Mouse (Mus musculus): ENCODE results near the gene Dydc2. TPM values are rescaled to one million over a fixed set of nuclear protein-coding genes. Genes with fewer than 3 reads are reported as not detected.
A peak's percentile ranks its signal among the peaks of the same experiment; 100 is the strongest.

Dydc2 gene
- polyA plus RNA-seq, 1 experiment = not detected

DNA sequence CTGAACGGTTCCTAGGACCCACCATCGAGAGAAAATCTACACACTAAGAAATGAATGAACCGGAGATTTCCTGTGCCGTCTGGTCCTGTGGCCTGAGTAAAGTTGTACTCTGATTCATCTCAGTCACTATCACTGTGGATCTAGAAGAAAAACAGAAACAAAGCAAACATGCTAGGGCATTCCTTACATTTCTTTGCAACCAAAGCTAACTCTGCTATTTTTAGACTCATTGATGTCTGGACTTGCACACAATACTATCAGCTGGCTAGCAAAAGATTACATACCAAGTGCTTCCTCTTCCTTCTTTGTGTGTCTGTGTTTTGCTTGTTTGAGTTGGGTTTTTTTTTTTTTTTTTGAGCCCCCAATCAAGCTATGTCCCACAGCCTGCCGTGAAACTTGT, 51.5 kb downstream of the Dydc2 start:
- TF ChIP-seq GATA1 (IDR thresholded peaks at IDR 0.05; ENCODE audit: borderline replicate concordance, low read length) (no peak), FLI1 (IDR thresholded peaks at IDR 0.05; ENCODE audit: low read length) (no peak)

DNA sequence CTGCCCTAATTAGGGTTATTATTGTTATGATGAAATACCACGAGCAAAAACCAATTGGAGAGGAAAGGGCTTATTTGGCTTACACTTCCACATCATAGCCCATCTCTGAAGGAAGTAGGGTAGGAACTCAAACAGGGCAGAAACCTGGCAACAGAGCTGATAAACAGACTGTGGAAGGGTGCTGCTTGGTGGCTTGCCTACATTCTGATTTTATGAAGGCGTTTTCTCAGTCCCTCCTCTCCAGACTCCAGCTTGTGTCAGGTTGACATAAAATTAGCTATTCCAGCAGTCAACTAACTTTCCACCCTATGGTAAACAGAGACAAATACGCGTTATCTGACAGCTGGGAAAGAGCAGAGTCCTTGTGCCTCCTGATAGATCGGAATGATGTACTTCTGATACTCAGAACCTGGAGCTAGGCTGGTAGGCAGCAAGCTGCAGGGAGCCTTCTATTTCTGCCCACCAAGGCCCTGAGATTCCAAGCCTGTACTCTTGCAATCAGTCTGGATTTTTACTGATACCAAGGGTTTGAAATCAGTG, 54.2 kb downstream of the Dydc2 start:
- TF ChIP-seq GATA1 (IDR thresholded peaks at IDR 0.05; ENCODE audit: borderline replicate concordance, low read length) (no peak), FLI1 (IDR thresholded peaks at IDR 0.05; ENCODE audit: low read length) (no peak)

More for the DNA sequence above, 51.5 kb downstream of the Dydc2 start:
- Histone ChIP-seq H3K4me3 (replicated peaks) (peak overlapping the region; percentile 66), H3K9me3 (no peaks in the 10 kb centered on the region), H3K4me1 (peaks cover 39% of the 10 kb centered on the region), H3K27me3 (replicated peaks) (no peaks in the 10 kb centered on the region), H3K36me3 (replicated peaks; ENCODE audit: low read length) (no peaks in the 10 kb centered on the region)

DNA sequence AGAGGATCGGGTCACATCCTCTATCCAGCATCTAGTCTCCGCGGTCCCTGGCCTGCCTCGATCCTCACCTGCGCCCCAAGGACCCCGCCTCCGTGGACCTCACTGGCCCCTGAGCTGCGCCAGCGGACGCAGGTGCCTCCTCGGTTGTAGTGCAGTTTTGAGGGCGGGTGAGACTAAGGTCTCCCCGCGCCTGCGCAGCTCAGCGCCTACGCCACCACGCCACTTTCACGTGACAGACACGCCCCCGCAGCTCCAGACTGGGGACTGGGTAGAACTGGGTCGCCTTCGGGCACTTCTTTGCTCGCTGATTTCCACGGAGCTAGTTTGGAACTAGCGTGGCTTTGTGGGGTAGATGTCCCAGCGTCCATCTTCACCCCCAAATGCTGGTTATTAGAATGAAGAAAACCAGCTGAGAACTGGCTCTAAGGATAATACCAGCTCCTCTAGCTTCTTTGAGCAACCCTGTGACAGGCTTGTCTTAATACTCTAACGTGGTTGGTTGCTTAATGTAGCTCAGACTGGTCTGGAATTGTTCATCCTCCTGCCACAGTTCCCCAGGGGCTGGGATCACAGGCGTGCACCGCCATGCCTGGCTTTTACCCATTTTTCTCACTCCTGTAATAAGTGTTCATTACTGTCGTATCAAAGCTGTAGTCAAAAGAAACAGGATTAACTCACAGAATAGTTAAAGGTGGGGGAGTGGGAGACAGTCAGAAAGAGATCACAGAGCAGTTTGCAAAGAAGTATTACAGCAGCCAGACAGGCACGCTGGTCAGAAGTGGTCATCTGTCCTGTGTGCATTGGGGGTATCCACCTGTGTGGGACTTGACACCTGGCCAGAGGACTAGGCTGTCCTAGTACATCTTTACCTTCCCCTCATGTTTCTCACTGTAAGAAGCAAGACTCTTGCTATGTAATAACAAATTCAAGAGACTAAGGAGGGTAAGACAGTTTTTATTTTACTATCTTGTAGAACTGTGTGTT, 55.1 kb downstream of the Dydc2 start, which contains the start of gene Fam213a:
Gene Fam213a, minus strand, starts transcription at position 159 of the 984 bp plus-strand sequence.
- peaks cover 39% of the 10 kb centered on the region for H3K4me1 ChIP-seq
- peak within 1 kb of the TSS; percentile 96 for H3K4me3 ChIP-seq (replicated peaks)
- H3K36me3 ChIP-seq (replicated peaks; ENCODE audit: low read length) = peaks cover 3% of the 10 kb centered on the region
- no peaks in the 10 kb centered on the region for H3K9me3 ChIP-seq
- no peaks in the 10 kb centered on the region for H3K27me3 ChIP-seq (replicated peaks)
- TF ChIP-seq GATA1 (IDR thresholded peaks at IDR 0.05; ENCODE audit: borderline replicate concordance, low read length) = no peak
- TF ChIP-seq FLI1 (IDR thresholded peaks at IDR 0.05; ENCODE audit: low read length) = no peak

More for the DNA sequence above, 54.2 kb downstream of the Dydc2 start:
- H3K36me3 ChIP-seq (replicated peaks; ENCODE audit: low read length) = peaks cover 3% of the 10 kb centered on the region
- no peak overlapping the region for H3K4me3 ChIP-seq (replicated peaks)
- H3K27me3 ChIP-seq (replicated peaks) = no peaks in the 10 kb centered on the region
- H3K9me3 ChIP-seq = no peaks in the 10 kb centered on the region
- H3K4me1 ChIP-seq = peaks cover 39% of the 10 kb centered on the region

DNA sequence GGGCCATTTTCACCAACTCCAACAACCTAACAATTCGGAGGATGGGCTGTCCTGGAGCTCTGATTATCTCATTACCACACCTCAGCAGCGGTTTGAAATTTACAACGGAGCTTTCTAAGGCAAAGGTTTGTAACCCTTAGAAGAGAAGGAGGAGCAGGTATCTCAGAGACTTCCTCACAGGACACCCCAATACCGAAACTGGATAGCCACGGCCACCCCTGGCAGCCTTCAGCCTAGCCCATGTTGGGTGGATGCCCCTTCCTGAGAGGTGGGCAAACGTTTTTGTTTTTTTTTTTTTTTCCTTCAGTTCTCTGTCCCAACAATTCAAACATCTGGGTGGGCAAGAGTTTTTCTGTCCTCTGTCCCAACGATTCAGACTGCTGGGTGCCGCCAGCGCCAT, 55.9 kb downstream of the Dydc2 start:
- Histone ChIP-seq H3K36me3 (replicated peaks; ENCODE audit: low read length) (peaks cover 6% of the 10 kb centered on the region), H3K27me3 (replicated peaks) (no peaks in the 10 kb centered on the region), H3K9me3 (no peaks in the 10 kb centered on the region), H3K4me3 (replicated peaks) (peak overlapping the region; percentile 96), H3K4me1 (peaks cover 37% of the 10 kb centered on the region)
- no peak for TF ChIP-seq FLI1 (IDR thresholded peaks at IDR 0.05; ENCODE audit: low read length)
- TF ChIP-seq GATA1 (IDR thresholded peaks at IDR 0.05; ENCODE audit: borderline replicate concordance, low read length) = no peak

DNA sequence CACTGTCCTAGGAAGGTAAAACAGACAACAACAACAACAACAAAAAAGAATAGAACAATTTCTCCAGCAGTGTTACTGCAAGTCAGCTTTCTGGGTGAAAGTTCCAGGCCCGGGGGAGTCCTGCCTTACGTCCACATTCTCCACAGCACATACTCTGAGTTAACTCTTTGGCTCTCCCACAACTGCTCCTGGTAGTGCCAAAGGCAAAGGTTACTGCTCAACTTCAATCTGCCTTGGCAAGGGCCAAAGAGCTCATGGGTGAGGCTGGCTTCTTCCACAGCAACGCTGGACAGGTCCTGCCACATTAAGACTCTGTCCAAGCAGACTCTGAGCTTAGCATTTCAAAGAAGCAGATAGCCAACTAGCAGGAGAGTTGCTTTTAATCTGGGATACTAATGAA, 57.1 kb downstream of the Dydc2 start:
- no peak overlapping the region for H3K4me3 ChIP-seq (replicated peaks)
- H3K4me1 ChIP-seq = peaks cover 35% of the 10 kb centered on the region
- peaks cover 6% of the 10 kb centered on the region for H3K36me3 ChIP-seq (replicated peaks; ENCODE audit: low read length)
- H3K27me3 ChIP-seq (replicated peaks) = no peaks in the 10 kb centered on the region
- TF ChIP-seq GATA1 (IDR thresholded peaks at IDR 0.05; ENCODE audit: borderline replicate concordance, low read length) (no peak), FLI1 (IDR thresholded peaks at IDR 0.05; ENCODE audit: low read length) (no peak)
- H3K9me3 ChIP-seq = no peaks in the 10 kb centered on the region

DNA sequence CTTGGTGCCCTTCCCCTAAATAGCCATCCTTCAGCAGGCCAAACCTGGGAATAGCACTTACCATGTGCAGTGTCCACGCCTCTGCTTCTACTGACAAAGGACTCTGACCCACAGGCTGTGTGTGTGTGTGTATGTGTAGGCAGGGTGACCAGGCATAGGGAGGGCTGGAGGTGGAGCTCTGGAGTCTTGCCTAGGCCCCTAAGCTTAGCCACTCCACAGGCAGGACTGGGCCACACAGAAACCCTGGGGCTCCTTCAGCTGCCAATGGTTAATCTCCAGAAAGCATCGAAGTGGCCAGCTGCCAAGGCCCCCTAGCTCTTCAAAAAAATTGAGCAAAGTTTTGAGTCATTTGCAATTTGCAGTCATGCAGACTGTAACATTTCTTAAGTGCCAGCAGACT, 60.9 kb downstream of the Dydc2 start:
- peaks cover 15% of the 10 kb centered on the region for H3K36me3 ChIP-seq (replicated peaks; ENCODE audit: low read length)
- no peak overlapping the region for H3K4me3 ChIP-seq (replicated peaks)
- H3K4me1 ChIP-seq = peaks cover 35% of the 10 kb centered on the region
- no peak for TF ChIP-seq GATA1 (IDR thresholded peaks at IDR 0.05; ENCODE audit: borderline replicate concordance, low read length)
- no peak for TF ChIP-seq FLI1 (IDR thresholded peaks at IDR 0.05; ENCODE audit: low read length)
- no peaks in the 10 kb centered on the region for H3K27me3 ChIP-seq (replicated peaks)
- H3K9me3 ChIP-seq = no peaks in the 10 kb centered on the region

DNA sequence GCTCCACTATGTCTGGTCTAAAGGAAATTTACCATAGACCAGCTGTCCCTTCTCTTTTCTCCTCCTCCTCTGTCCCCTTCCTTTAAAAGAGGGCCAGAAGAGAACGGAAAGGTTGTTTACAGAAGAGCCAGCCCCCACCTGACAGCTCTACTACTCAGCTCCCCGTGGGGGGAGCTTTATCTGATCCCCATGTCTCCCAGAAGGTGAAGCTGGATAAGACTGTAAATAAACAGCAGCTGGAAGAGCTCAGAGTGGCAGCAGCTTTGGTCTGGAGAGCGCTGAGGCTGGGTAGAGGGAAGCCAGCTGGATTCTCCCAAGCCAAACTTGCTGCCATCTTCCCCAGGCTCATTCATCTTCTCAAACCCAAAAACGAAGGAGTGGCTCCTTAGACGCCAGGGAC, 61.4 kb downstream of the Dydc2 start:
- TF ChIP-seq GATA1 (IDR thresholded peaks at IDR 0.05; ENCODE audit: borderline replicate concordance, low read length) (no peak), FLI1 (IDR thresholded peaks at IDR 0.05; ENCODE audit: low read length) (no peak)
- Histone ChIP-seq H3K9me3 (no peaks in the 10 kb centered on the region), H3K4me3 (replicated peaks) (no peak overlapping the region), H3K27me3 (replicated peaks) (no peaks in the 10 kb centered on the region), H3K36me3 (replicated peaks; ENCODE audit: low read length) (peaks cover 17% of the 10 kb centered on the region), H3K4me1 (peaks cover 33% of the 10 kb centered on the region)

DNA sequence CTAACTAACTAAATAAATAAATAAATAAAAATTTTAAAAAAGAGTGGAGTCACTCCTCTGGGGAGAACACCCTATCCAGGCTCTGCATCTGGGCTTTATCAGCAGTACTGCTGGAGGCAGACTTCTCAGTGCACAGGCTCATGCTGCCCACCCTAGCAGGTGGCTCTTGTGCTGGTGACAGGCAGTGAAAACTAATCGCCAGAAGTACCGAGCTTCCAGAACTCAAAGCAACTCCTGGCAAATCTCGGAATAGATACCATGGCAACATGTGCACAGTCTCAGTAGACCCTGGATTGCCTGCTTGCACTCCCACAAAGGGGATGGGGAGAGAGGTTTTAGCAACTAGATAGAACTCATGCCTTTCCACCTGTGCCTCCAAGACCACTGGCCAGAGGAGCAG, 62.1 kb downstream of the Dydc2 start:
- TF ChIP-seq FLI1 (IDR thresholded peaks at IDR 0.05; ENCODE audit: low read length) (no peak), GATA1 (IDR thresholded peaks at IDR 0.05; ENCODE audit: borderline replicate concordance, low read length) (no peak)
- H3K27me3 ChIP-seq (replicated peaks) = no peaks in the 10 kb centered on the region
- peaks cover 33% of the 10 kb centered on the region for H3K4me1 ChIP-seq
- peaks cover 25% of the 10 kb centered on the region for H3K36me3 ChIP-seq (replicated peaks; ENCODE audit: low read length)
- H3K9me3 ChIP-seq = no peaks in the 10 kb centered on the region
- no peak overlapping the region for H3K4me3 ChIP-seq (replicated peaks)

DNA sequence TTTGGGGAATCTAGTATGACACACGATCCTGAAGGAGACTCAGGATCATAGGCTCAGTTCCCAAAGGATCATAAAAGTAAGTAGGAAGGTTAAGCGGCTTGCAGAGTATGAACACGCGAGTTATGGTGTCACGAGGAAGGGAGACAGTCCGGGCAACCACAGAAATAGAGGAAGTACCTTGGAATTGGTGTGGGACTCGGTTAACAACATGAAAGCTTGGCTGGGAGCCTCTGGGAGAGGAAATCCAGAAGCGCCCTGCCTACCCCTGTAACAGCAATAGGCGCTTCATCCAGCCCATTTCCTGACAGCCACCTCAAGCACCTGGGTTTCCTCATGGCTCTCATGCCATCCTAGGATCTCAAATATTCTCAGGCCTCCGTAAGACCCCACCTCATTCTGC, 62.7 kb downstream of the Dydc2 start:
- peaks cover 33% of the 10 kb centered on the region for H3K4me1 ChIP-seq
- peaks cover 31% of the 10 kb centered on the region for H3K36me3 ChIP-seq (replicated peaks; ENCODE audit: low read length)
- no peaks in the 10 kb centered on the region for H3K27me3 ChIP-seq (replicated peaks)
- H3K9me3 ChIP-seq = no peaks in the 10 kb centered on the region
- H3K4me3 ChIP-seq (replicated peaks) = no peak overlapping the region
- TF ChIP-seq FLI1 (IDR thresholded peaks at IDR 0.05; ENCODE audit: low read length) = no peak
- TF ChIP-seq GATA1 (IDR thresholded peaks at IDR 0.05; ENCODE audit: borderline replicate concordance, low read length) = no peak

DNA sequence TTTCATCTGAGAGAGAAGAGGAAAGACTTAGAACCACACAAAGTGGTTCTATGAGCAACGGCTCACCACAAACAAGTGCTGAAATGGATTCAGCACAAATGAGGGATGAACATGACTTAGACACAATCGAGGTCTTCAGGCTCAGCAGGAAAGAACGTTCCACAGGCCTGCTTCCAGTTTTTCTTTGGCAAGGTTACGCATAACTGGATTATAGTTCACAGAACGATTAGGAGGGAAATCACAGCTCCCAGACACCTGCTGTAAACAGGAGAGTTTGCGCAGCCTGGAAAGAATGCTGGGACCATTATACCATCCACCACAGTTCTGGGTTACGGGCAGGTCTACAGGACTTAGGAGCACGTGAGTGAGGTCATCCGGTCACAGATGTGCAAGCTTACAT, 63.3 kb downstream of the Dydc2 start:
- H3K4me1 ChIP-seq = peaks cover 33% of the 10 kb centered on the region
- TF ChIP-seq GATA1 (IDR thresholded peaks at IDR 0.05; ENCODE audit: borderline replicate concordance, low read length) (no peak), FLI1 (IDR thresholded peaks at IDR 0.05; ENCODE audit: low read length) (no peak)
- H3K27me3 ChIP-seq (replicated peaks) = no peaks in the 10 kb centered on the region
- H3K36me3 ChIP-seq (replicated peaks; ENCODE audit: low read length) = peaks cover 33% of the 10 kb centered on the region
- H3K9me3 ChIP-seq = no peaks in the 10 kb centered on the region
- H3K4me3 ChIP-seq (replicated peaks) = no peak overlapping the region
